Mouse (Mus musculus): ENCODE results near the gene Ccdc3. TPM values are rescaled to one million over a fixed set of nuclear protein-coding genes. Genes with fewer than 3 reads are reported as not detected.
"Not testable (repeated sequence)": the region's sequence is repeated elsewhere in the genome, so short reads cannot be mapped to it uniquely, and the experiment has no call there.

Gene Ccdc3
- polyA plus RNA-seq (2015; fragmentation: Nextera tagmentation; extraction: Ambion mirVana), result 4.6 and 9.8 TPM in 2 replicates

DNA sequence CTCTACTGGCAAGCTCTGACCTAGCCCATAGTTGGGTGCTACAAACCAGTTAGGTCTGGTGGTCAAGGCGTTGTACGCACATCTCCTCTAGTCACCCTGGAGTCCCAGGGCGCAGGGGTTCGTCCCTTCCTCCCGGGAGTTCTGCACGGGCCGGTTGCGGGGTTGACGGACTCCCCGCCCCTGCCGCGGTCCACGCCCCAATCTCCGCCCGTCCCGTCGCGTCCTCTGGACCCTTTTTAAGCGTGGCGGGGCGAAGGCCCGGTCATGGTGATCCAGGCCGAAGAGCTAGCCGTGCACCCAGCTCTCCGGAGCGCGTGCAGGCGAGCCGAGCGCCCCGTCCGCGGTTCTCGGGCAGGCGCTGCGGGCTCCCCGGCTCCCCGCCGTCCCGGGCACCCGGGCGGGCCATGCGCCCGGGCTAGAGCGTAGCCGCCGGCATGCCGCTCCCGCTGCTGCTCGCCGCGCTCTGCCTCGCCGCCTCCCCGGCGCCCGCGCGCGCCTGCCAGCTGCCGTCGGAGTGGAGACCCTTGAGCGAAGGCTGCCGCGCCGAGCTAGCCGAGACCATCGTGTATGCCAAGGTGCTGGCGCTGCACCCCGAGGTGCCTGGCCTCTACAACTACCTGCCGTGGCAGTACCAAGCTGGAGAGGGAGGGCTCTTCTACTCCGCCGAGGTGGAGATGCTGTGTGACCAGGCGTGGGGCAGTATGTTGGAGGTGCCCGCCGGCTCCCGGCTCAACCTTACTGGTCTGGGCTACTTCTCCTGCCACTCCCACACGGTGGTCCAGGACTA, at the start of gene Ccdc3:
Ccdc3 (plus strand) TSS at position 277 of the 787 bp plus-strand sequence.
- H3K36me3 ChIP-seq (ENCODE audit: control insufficient read depth, insufficient read depth, low read length), result no peaks in the 10 kb centered on the region
- peaks cover 13% of the 10 kb centered on the region for H3K4me1 ChIP-seq (ENCODE audit: control insufficient read depth, insufficient read depth, low read length)
- 0 out of 2 replicates have a peak, but pooled peaks cover 4% of the 10 kb centered on the region for H3K27me3 ChIP-seq (replicated peaks; ENCODE audit: control insufficient read depth, insufficient read depth, low read length)
- peak; percentile 72 for ATAC-seq
- H3K27ac ChIP-seq (ENCODE audit: low read length), result no peak within 1 kb of the TSS
- H3K4me3 ChIP-seq (ENCODE audit: low read length), result peak within 1 kb of the TSS; percentile 63
- under 1% methylated on average over 76 of the region's 78 CpGs for WGBS
- no peaks in the 10 kb centered on the region for H3K9me3 ChIP-seq (ENCODE audit: control insufficient read depth, low read length)
- peak within 1 kb of the TSS; percentile 95 for H3K4me2 ChIP-seq (ENCODE audit: low read depth, low read length)
- peak within 1 kb of the TSS; percentile 75 for H3K9ac ChIP-seq (ENCODE audit: low read depth, low read length)

DNA sequence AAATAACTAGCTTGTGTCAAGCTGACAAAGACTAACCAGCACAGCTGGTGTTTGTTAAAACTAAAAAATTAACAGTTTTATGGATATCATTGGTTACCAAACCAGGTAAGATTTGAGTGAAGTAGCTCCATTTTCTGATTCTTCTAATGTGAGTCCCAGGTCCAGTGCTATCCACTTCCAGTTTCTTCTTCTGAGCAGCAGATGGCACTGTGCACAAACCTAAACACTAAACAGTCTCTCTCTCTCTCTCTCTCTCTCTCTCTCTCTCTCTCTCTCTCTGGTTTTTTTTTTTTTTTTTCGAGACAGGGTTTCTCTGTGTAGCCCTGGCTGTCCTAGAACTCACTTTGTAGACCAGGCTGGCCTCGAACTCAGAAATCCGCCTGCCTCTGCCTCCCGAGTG, 47.2 kb upstream of the Ccdc3 start:
- 0 out of 2 replicates have a peak, but pooled peaks have one; percentile 46 for ATAC-seq
- WGBS, result 97% methylated on average over 2 of the region's 4 CpGs
- H3K4me2 ChIP-seq (ENCODE audit: low read depth, low read length); H3K4me3 ChIP-seq (ENCODE audit: low read length); H3K27ac ChIP-seq (ENCODE audit: low read length); H3K9ac ChIP-seq (ENCODE audit: low read depth, low read length); H3K36me3 ChIP-seq (ENCODE audit: control insufficient read depth, insufficient read depth, low read length); H3K4me1 ChIP-seq (ENCODE audit: control insufficient read depth, insufficient read depth, low read length); H3K9me3 ChIP-seq (ENCODE audit: control insufficient read depth, low read length); H3K27me3 ChIP-seq (replicated peaks; ENCODE audit: control insufficient read depth, insufficient read depth, low read length): not testable (repeated sequence)

GRCm38 (mm10) chr2:5094876-5095275, 42.7 kb upstream of the Ccdc3 start:
- Histone ChIP-seq H3K4me1 (ENCODE audit: control insufficient read depth, insufficient read depth, low read length) (peaks cover 6% of the 10 kb centered on the region; the same call in 1 of the 2 replicates), H3K9me3 (ENCODE audit: control insufficient read depth, low read length) (no peaks in the 10 kb centered on the region), H3K27ac (ENCODE audit: low read length) (no peak overlapping the region), H3K9ac (ENCODE audit: low read depth, low read length) (no peak overlapping the region), H3K36me3 (ENCODE audit: control insufficient read depth, insufficient read depth, low read length) (no peaks in the 10 kb centered on the region), H3K4me2 (ENCODE audit: low read depth, low read length) (no peak overlapping the region), H3K27me3 (replicated peaks; ENCODE audit: control insufficient read depth, insufficient read depth, low read length) (no peaks in the 10 kb centered on the region), H3K4me3 (ENCODE audit: low read length) (no peak overlapping the region)
- no peak for ATAC-seq
- 90% methylated on average over 5 of the region's 5 CpGs for WGBS

DNA sequence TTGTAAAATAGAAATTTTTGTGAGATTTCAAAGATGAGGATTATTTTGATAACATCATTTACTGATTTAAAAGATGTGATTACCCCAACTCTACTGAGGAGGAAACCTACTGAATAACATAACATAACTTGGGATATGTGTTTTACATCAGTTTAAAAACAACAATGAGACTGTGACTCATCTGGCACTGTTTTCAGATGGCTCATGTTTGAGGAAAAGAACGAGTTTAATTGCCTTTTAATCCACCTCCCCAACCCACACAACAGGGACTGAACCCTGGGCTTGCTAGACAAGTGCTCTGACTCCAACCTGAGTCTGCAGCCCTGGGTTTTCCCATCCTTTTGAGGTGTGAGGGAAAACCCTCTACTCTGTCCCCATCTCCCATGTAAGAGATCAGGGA, 42.3 kb upstream of the Ccdc3 start:
- no peak overlapping the region for H3K27ac ChIP-seq (ENCODE audit: low read length)
- no peaks in the 10 kb centered on the region for H3K27me3 ChIP-seq (replicated peaks; ENCODE audit: control insufficient read depth, insufficient read depth, low read length)
- no peaks in the 10 kb centered on the region for H3K36me3 ChIP-seq (ENCODE audit: control insufficient read depth, insufficient read depth, low read length)
- no peak for ATAC-seq
- H3K4me2 ChIP-seq (ENCODE audit: low read depth, low read length), result no peak overlapping the region
- no peaks in the 10 kb centered on the region for H3K9me3 ChIP-seq (ENCODE audit: control insufficient read depth, low read length)
- peaks cover 6% of the 10 kb centered on the region; the same call in 1 of the 2 replicates for H3K4me1 ChIP-seq (ENCODE audit: control insufficient read depth, insufficient read depth, low read length)
- no peak overlapping the region for H3K4me3 ChIP-seq (ENCODE audit: low read length)
- 19% methylated on average over 1 of the region's 1 CpGs for WGBS
- no peak overlapping the region for H3K9ac ChIP-seq (ENCODE audit: low read depth, low read length)

DNA sequence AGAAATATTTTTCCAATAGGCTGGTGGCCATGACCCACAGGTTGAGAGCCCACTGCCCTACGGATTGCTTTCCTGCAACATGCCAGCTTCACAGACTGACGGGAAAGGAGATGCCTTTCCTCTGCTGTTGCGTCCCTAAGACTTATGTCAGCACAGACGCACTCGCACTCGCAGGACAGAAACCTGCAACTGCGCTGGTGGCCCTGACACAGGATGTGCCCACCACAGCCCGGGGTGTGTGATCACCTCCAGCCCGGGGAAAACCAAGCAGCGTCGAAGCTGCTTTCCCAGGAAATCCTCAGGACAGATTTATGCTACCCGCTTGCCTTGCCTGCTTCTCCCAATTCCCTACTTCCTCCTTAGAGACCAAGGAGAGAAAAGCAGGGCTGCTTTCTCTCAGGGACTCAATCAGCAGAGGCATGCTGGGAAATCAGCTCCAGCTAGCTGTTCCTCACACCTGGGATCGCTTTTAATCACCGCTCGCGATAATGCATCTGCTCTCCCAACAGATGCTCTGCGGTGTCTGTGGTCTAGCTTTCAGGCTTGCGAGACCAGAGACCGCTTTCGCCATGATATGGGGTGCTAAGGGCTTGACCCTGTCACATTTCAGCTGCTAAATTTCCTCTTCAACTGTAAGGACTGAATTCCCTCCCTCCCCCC, 39.7 kb upstream of the Ccdc3 start:
- no peaks in the 10 kb centered on the region for H3K36me3 ChIP-seq (ENCODE audit: control insufficient read depth, insufficient read depth, low read length)
- peak overlapping the region; percentile 49 for H3K4me2 ChIP-seq (ENCODE audit: low read depth, low read length)
- H3K27ac ChIP-seq (ENCODE audit: low read length), result no peak overlapping the region
- ATAC-seq, result peak; percentile 44; the same call in 1 of the 2 replicates
- H3K27me3 ChIP-seq (replicated peaks; ENCODE audit: control insufficient read depth, insufficient read depth, low read length), result no peaks in the 10 kb centered on the region
- 17% methylated on average over 20 of the region's 20 CpGs for WGBS
- H3K4me3 ChIP-seq (ENCODE audit: low read length), result peak overlapping the region; percentile 18; the same call in 1 of the 2 replicates
- H3K4me1 ChIP-seq (ENCODE audit: control insufficient read depth, insufficient read depth, low read length), result peaks cover 6% of the 10 kb centered on the region; the same call in 1 of the 2 replicates
- H3K9ac ChIP-seq (ENCODE audit: low read depth, low read length), result peak overlapping the region; percentile 45
- no peaks in the 10 kb centered on the region for H3K9me3 ChIP-seq (ENCODE audit: control insufficient read depth, low read length)

DNA sequence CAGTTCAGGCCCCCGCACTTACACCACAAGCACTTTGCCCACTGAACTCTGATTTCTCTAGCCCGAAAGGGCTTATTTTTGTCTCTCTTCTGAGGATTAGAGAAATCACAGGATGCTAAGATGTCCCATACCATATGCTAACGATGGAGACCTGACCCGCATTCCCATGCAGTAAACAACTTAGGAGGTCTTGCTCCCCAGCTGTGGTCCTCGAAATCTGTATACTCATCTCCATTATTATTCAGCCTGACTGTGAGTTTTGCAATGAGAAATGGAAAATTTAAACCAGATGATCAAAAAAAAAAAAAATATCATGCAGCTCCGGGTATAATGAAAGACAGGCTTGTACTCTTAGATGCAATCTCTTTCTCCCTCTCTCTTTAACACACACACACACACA, 38.4 kb upstream of the Ccdc3 start:
- Histone ChIP-seq H3K36me3 (ENCODE audit: control insufficient read depth, insufficient read depth, low read length) (no peaks in the 10 kb centered on the region), H3K9ac (ENCODE audit: low read depth, low read length) (no peak overlapping the region), H3K4me3 (ENCODE audit: low read length) (no peak overlapping the region), H3K4me1 (ENCODE audit: control insufficient read depth, insufficient read depth, low read length) (peaks cover 6% of the 10 kb centered on the region; the same call in 1 of the 2 replicates), H3K27me3 (replicated peaks; ENCODE audit: control insufficient read depth, insufficient read depth, low read length) (no peaks in the 10 kb centered on the region), H3K9me3 (ENCODE audit: control insufficient read depth, low read length) (no peaks in the 10 kb centered on the region), H3K4me2 (ENCODE audit: low read depth, low read length) (no peak overlapping the region), H3K27ac (ENCODE audit: low read length) (no peak overlapping the region)
- WGBS, result 69% methylated on average over 6 of the region's 6 CpGs
- ATAC-seq, result no peak

GRCm38 (mm10) chr2:5101743-5102245, 35.8 kb upstream of the Ccdc3 start:
- 80% methylated on average over 10 of the region's 10 CpGs for WGBS
- Histone ChIP-seq H3K9me3 (ENCODE audit: control insufficient read depth, low read length) (peaks cover 4% of the 10 kb centered on the region; the same call in 1 of the 2 replicates), H3K4me1 (ENCODE audit: control insufficient read depth, insufficient read depth, low read length) (peaks cover 6% of the 10 kb centered on the region; the same call in 1 of the 2 replicates), H3K9ac (ENCODE audit: low read depth, low read length) (no peak overlapping the region), H3K4me3 (ENCODE audit: low read length) (no peak overlapping the region), H3K36me3 (ENCODE audit: control insufficient read depth, insufficient read depth, low read length) (no peaks in the 10 kb centered on the region), H3K27me3 (replicated peaks; ENCODE audit: control insufficient read depth, insufficient read depth, low read length) (no peaks in the 10 kb centered on the region), H3K27ac (ENCODE audit: low read length) (no peak overlapping the region), H3K4me2 (ENCODE audit: low read depth, low read length) (no peak overlapping the region)
- ATAC-seq, result no peak

DNA sequence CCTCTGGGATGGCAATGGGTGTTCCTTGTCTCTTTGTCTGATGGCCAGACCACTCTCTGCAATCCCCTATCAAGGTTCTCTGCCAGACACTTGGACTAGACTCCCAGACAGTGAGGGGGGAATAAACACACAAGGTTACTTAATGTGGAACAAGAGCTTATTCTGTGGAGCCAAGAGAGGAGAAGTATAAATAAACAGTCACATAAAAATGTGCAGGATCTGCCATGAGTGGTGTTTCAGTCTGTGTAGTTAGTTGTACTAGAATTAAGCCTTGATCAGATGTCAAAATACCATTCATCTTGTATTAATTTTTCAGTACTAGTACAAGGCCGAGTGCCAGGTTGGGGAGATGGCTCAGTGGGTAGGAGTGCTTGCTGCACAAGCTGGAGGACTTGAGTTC, 34.7 kb upstream of the Ccdc3 start:
- no peaks in the 10 kb centered on the region for H3K27me3 ChIP-seq (replicated peaks; ENCODE audit: control insufficient read depth, insufficient read depth, low read length)
- H3K4me3 ChIP-seq (ENCODE audit: low read length), result no peak overlapping the region
- H3K9me3 ChIP-seq (ENCODE audit: control insufficient read depth, low read length), result peaks cover 5% of the 10 kb centered on the region; the same call in 1 of the 2 replicates
- ATAC-seq, result no peak
- WGBS, result 38% methylated on average over 1 of the region's 1 CpGs
- no peak overlapping the region for H3K4me2 ChIP-seq (ENCODE audit: low read depth, low read length)
- H3K27ac ChIP-seq (ENCODE audit: low read length), result no peak overlapping the region
- H3K9ac ChIP-seq (ENCODE audit: low read depth, low read length), result no peak overlapping the region
- H3K36me3 ChIP-seq (ENCODE audit: control insufficient read depth, insufficient read depth, low read length), result no peaks in the 10 kb centered on the region
- peaks cover 3% of the 10 kb centered on the region; the same call in 1 of the 2 replicates for H3K4me1 ChIP-seq (ENCODE audit: control insufficient read depth, insufficient read depth, low read length)

DNA sequence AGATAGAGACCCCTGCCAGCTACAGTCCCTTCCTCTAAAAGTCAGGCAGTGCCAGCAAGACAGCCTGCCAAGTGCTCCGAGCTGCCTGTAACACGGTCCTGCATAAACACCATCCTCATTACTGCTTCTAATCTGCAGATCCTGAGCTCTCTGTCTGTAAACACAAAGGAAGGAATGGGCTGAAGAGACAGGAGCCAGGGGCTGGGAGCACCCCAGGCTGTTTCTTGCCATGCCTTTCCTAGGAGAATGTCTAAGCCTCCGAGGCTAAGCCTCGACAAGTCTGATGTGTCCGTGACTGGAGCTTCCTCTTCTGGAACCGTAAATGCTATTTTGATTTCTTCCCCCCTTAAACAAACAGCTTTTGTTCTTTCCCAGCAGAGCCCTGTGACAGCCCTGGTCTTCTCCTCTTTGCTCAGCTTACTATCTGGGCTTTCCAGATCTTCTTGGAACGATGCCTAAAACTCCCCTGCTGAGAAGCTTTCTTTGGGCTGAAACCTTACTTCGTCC, 24.7 kb upstream of the Ccdc3 start:
- peak overlapping the region; percentile 14; the same call in 1 of the 2 replicates for H3K27ac ChIP-seq (ENCODE audit: low read length)
- no peak; the same call in 1 of the 2 replicates for ATAC-seq
- no peaks in the 10 kb centered on the region for H3K27me3 ChIP-seq (replicated peaks; ENCODE audit: control insufficient read depth, insufficient read depth, low read length)
- H3K9me3 ChIP-seq (ENCODE audit: control insufficient read depth, low read length), result no peaks in the 10 kb centered on the region
- 18% methylated on average over 8 of the region's 8 CpGs for WGBS
- no peak overlapping the region for H3K4me3 ChIP-seq (ENCODE audit: low read length)
- H3K4me1 ChIP-seq (ENCODE audit: control insufficient read depth, insufficient read depth, low read length), result peaks cover 8% of the 10 kb centered on the region
- H3K4me2 ChIP-seq (ENCODE audit: low read depth, low read length), result no peak overlapping the region
- H3K36me3 ChIP-seq (ENCODE audit: control insufficient read depth, insufficient read depth, low read length), result no peaks in the 10 kb centered on the region
- no peak overlapping the region for H3K9ac ChIP-seq (ENCODE audit: low read depth, low read length)

Data from intestine, embryonic 16.5 days (tissue).